Mouse (Mus musculus) intestine, postnatal 0 days (tissue): ENCODE data around the gene Itga5. TPM values are rescaled to one million over a fixed set of nuclear protein-coding genes. Genes with fewer than 3 reads are reported as not detected.

ENCODE experiments used
- ATAC-seq: fragments of 200-750 bp; cut with Nextera tagmentation; 2 replicates; pipeline ENCODE4 v1.8.0; 2017; ENCODE audit warnings: mild to moderate bottlenecking, moderate TSS enrichment, moderate library complexity
- H3K27ac ChIP-seq: fragments of 300-500 bp; sonication (generic); 2 replicates; pipeline ENCODE4 v1.5.1; 2014; ENCODE audit warnings: mild to moderate bottlenecking, low read depth, low read length, moderate library complexity
- H3K27me3 ChIP-seq: fragments of 300-500 bp; sonication (generic); replicated peaks from 2 replicates; pipeline ENCODE4 v1.6.1; 2014; ENCODE audit warnings: low read length, mixed read lengths; ENCODE audit not compliant: control insufficient read depth, insufficient read depth
- H3K36me3 ChIP-seq: fragments of 300-500 bp; sonication (generic); 2 replicates; pipeline ENCODE4 v1.6.1; 2014; ENCODE audit warnings: mild to moderate bottlenecking, moderate library complexity; ENCODE audit not compliant: control insufficient read depth, insufficient read depth
- H3K4me1 ChIP-seq: fragments of 300-500 bp; sonication (generic); replicated peaks from 2 replicates; pipeline ENCODE4 v1.6.1; 2014; ENCODE audit warnings: antibody characterized with exemption, low read length, mixed read lengths; ENCODE audit not compliant: control insufficient read depth, insufficient read depth
- H3K4me2 ChIP-seq: fragments of 300-500 bp; sonication (generic); replicated peaks from 2 replicates; pipeline ENCODE4 v1.6.1; 2014; ENCODE audit warnings: low read depth, mild to moderate bottlenecking, moderate library complexity
- H3K4me3 ChIP-seq: fragments of 300-500 bp; sonication (generic); 2 replicates; pipeline ENCODE4 v1.5.1; 2014; ENCODE audit warnings: low read depth, low read length
- H3K9ac ChIP-seq: fragments of 300-500 bp; sonication (generic); 2 replicates; pipeline ENCODE4 v1.6.1; 2014; ENCODE audit warnings: mild to moderate bottlenecking, low read depth, low read length
- H3K9me3 ChIP-seq: fragments of 300-500 bp; sonication (generic); 2 replicates; pipeline ENCODE4 v1.6.1; 2016; ENCODE audit warnings: mixed run types; ENCODE audit not compliant: control insufficient read depth
- CTCF ChIP-seq: sonication (generic); IDR thresholded peaks from 2 replicates; pipeline ENCODE4 v1.5.1; 2016; ENCODE audit warnings: low read depth, mild to moderate bottlenecking, control low read depth, antibody characterized with exemption, moderate library complexity
- WGBS: fragments of 180-500 bp; shearing (Covaris S2); extraction: QIAGEN DNeasy Blood & Tissue Kit; methylation state at CpG from one replicate; pipeline ENCODE4 v1.1.7; 2014; 5-methylcytosine and 5-hydroxymethylcytosine counted together
- polyA plus RNA-seq: library from polyadenylated mRNA; unstranded; fragments of >200 nt; fragmentation: Nextera tagmentation; extraction: Ambion mirVana; gene quantifications from 2 replicates; pipeline ENCODE4 v1.2.1, GENCODE M21; 2015

Itga5 gene
- polyA plus RNA-seq, 1 experiment from 2014 or later: 25.0 TPM

- no peak overlapping the region for H3K27ac ChIP-seq
Measured at GRCm38 (mm10) chr15:103301547-103302340, 64.8 kb downstream of the Itga5 start.

GRCm38 (mm10) chr15:103301046-103301445 is 65.5 kb downstream of the Itga5 start:
- Histone ChIP-seq H3K4me2 (no peak overlapping the region), H3K9ac (no peak overlapping the region), H3K9me3 (no peaks in the 10 kb centered on the region), H3K36me3 (peaks cover 38% of the 10 kb centered on the region), H3K27ac (no peak overlapping the region), H3K27me3 (no peaks in the 10 kb centered on the region), H3K4me3 (no peak overlapping the region), H3K4me1 (peaks cover 9% of the 10 kb centered on the region)
- ATAC-seq: no peak
- 53% methylated on average over 2 of the region's 2 CpGs for WGBS
- TF ChIP-seq CTCF: no peak

More at GRCm38 (mm10) chr15:103301547-103302340, 64.8 kb downstream of the Itga5 start:
- no peak overlapping the region for H3K4me3 ChIP-seq
- no peak for ATAC-seq
- 50% methylated on average over 5 of the region's 5 CpGs for WGBS
- peaks cover 31% of the 10 kb centered on the region for H3K36me3 ChIP-seq
- no peaks in the 10 kb centered on the region for H3K27me3 ChIP-seq
- H3K4me1 ChIP-seq: peaks cover 13% of the 10 kb centered on the region
- H3K9me3 ChIP-seq: no peaks in the 10 kb centered on the region
- H3K9ac ChIP-seq: no peak overlapping the region
- H3K4me2 ChIP-seq: no peak overlapping the region
- 0 out of 2 replicates have a peak, but pooled peaks have one; percentile 1 for TF ChIP-seq CTCF

- H3K36me3 ChIP-seq: peaks cover 42% of the 10 kb centered on the region
- H3K4me1 ChIP-seq: peaks cover 7% of the 10 kb centered on the region
- no peak overlapping the region for H3K4me2 ChIP-seq
- no peak for ATAC-seq
- H3K27ac ChIP-seq: 0 out of 2 replicates have a peak overlapping the region, but pooled peaks have one; percentile 1
- H3K27me3 ChIP-seq: no peaks in the 10 kb centered on the region
- H3K9ac ChIP-seq: no peak overlapping the region
- 41% methylated on average over 2 of the region's 2 CpGs for WGBS
- H3K9me3 ChIP-seq: no peaks in the 10 kb centered on the region
- TF ChIP-seq CTCF: no peak
- H3K4me3 ChIP-seq: no peak overlapping the region
Measured at GRCm38 (mm10) chr15:103300560-103300959, 66.0 kb downstream of the Itga5 start.

- no peaks in the 10 kb centered on the region for H3K9me3 ChIP-seq
- H3K27ac ChIP-seq: peak overlapping the region; percentile 1; the same call in 1 of the 2 replicates
- no peak for ATAC-seq
- H3K4me3 ChIP-seq: no peak overlapping the region
- 49% methylated on average over 18 of the region's 18 CpGs for WGBS
- peaks cover 7% of the 10 kb centered on the region for H3K4me1 ChIP-seq
- TF ChIP-seq CTCF: no peak
- H3K4me2 ChIP-seq: no peak overlapping the region
- H3K27me3 ChIP-seq: no peaks in the 10 kb centered on the region
- no peak overlapping the region for H3K9ac ChIP-seq
- peaks cover 46% of the 10 kb centered on the region for H3K36me3 ChIP-seq
Measured at GRCm38 (mm10) chr15:103300067-103300471, 66.5 kb downstream of the Itga5 start.

- Histone ChIP-seq H3K36me3 (peaks cover 46% of the 10 kb centered on the region), H3K9ac (no peak overlapping the region), H3K4me3 (no peak overlapping the region), H3K27ac (peak overlapping the region; percentile 1; the same call in 1 of the 2 replicates), H3K4me2 (no peak overlapping the region), H3K9me3 (no peaks in the 10 kb centered on the region), H3K27me3 (no peaks in the 10 kb centered on the region), H3K4me1 (peaks cover 7% of the 10 kb centered on the region)
- ATAC-seq: no peak
- TF ChIP-seq CTCF: no peak
- WGBS: 68% methylated on average over 8 of the region's 8 CpGs
Measured at GRCm38 (mm10) chr15:103299644-103300043, 66.9 kb downstream of the Itga5 start.

- H3K4me2 ChIP-seq: no peak overlapping the region
- TF ChIP-seq CTCF: no peak
- no peak for ATAC-seq
- peaks cover 3% of the 10 kb centered on the region; the same call in 1 of the 2 replicates for H3K4me1 ChIP-seq
- peaks cover 46% of the 10 kb centered on the region for H3K36me3 ChIP-seq
- H3K4me3 ChIP-seq: no peak overlapping the region
- H3K27ac ChIP-seq: 0 out of 2 replicates have a peak overlapping the region, but pooled peaks have one; percentile 15
- whole genome bisulfite sequencing: 80% methylated on average over 5 of the region's 5 CpGs
- no peaks in the 10 kb centered on the region for H3K27me3 ChIP-seq
- H3K9me3 ChIP-seq: no peaks in the 10 kb centered on the region
- no peak overlapping the region for H3K9ac ChIP-seq
Measured at GRCm38 (mm10) chr15:103298861-103299616, 67.5 kb downstream of the Itga5 start.
